Mouse (Mus musculus): Measurements from ENCODE around the gene Tmem33. TPM values are rescaled to one million over a fixed set of nuclear protein-coding genes. Genes with fewer than 3 reads are reported as not detected.

Tmem33 gene
- polyA plus RNA-seq, 1 experiment from 2014 or later = 67.5 TPM

GRCm38 (mm10) chr5:67223391-67224121, 36.8 kb upstream of the Tmem33 start:
- Histone ChIP-seq H3K9me3 (replicated peaks; ENCODE audit: control insufficient read depth, low read length, poor library complexity, severe bottlenecking) (no peaks in the 10 kb centered on the region), H3K4me1 (ENCODE audit: control insufficient read depth, insufficient read depth, low read length) (0 out of 2 replicates have a peak, but pooled peaks cover 2% of the 10 kb centered on the region), H3K27me3 (ENCODE audit: control insufficient read depth, insufficient read depth, low read depth, low read length) (peaks cover 73% of the 10 kb centered on the region), H3K4me2 (ENCODE audit: low read length) (no peak overlapping the region), H3K9ac (ENCODE audit: low read depth, low read length) (no peak overlapping the region), H3K4me3 (ENCODE audit: low read depth, low read length) (no peak overlapping the region), H3K27ac (ENCODE audit: low read length) (no peak overlapping the region), H3K36me3 (ENCODE audit: control insufficient read depth, insufficient read depth, low read length) (no peaks in the 10 kb centered on the region)
- 4% methylated on average over 15 of the region's 15 CpGs for WGBS
- no peak for ATAC-seq

- 0 out of 2 replicates have a peak, but pooled peaks cover 2% of the 10 kb centered on the region for H3K4me1 ChIP-seq (ENCODE audit: control insufficient read depth, insufficient read depth, low read length)
- no peak overlapping the region for H3K27ac ChIP-seq (ENCODE audit: low read length)
- H3K9ac ChIP-seq (ENCODE audit: low read depth, low read length) = no peak overlapping the region
- no peaks in the 10 kb centered on the region for H3K9me3 ChIP-seq (replicated peaks; ENCODE audit: control insufficient read depth, low read length, poor library complexity, severe bottlenecking)
- peaks cover 71% of the 10 kb centered on the region for H3K27me3 ChIP-seq (ENCODE audit: control insufficient read depth, insufficient read depth, low read depth, low read length)
- H3K36me3 ChIP-seq (ENCODE audit: control insufficient read depth, insufficient read depth, low read length) = no peaks in the 10 kb centered on the region
- H3K4me2 ChIP-seq (ENCODE audit: low read length) = no peak overlapping the region
- WGBS = 13% methylated on average over 6 of the region's 6 CpGs
- ATAC-seq = no peak
- H3K4me3 ChIP-seq (ENCODE audit: low read depth, low read length) = no peak overlapping the region
Observed at GRCm38 (mm10) chr5:67224122-67224502, 36.3 kb upstream of the Tmem33 start.

GRCm38 (mm10) chr5:67225758-67226157, 34.6 kb upstream of the Tmem33 start:
- Histone ChIP-seq H3K4me2 (ENCODE audit: low read length) (no peak overlapping the region), H3K36me3 (ENCODE audit: control insufficient read depth, insufficient read depth, low read length) (no peaks in the 10 kb centered on the region), H3K4me1 (ENCODE audit: control insufficient read depth, insufficient read depth, low read length) (0 out of 2 replicates have a peak, but pooled peaks cover 2% of the 10 kb centered on the region), H3K9me3 (replicated peaks; ENCODE audit: control insufficient read depth, low read length, poor library complexity, severe bottlenecking) (no peaks in the 10 kb centered on the region), H3K4me3 (ENCODE audit: low read depth, low read length) (no peak overlapping the region), H3K9ac (ENCODE audit: low read depth, low read length) (no peak overlapping the region), H3K27me3 (ENCODE audit: control insufficient read depth, insufficient read depth, low read depth, low read length) (peaks cover 67% of the 10 kb centered on the region), H3K27ac (ENCODE audit: low read length) (no peak overlapping the region)
- 45% methylated on average over 7 of the region's 7 CpGs for WGBS
- ATAC-seq = no peak

GRCm38 (mm10) chr5:67227261-67227660, 33.1 kb upstream of the Tmem33 start:
- WGBS = 7% methylated on average over 11 of the region's 11 CpGs
- H3K36me3 ChIP-seq (ENCODE audit: control insufficient read depth, insufficient read depth, low read length) = no peaks in the 10 kb centered on the region
- no peak for ATAC-seq
- peaks cover 60% of the 10 kb centered on the region for H3K27me3 ChIP-seq (ENCODE audit: control insufficient read depth, insufficient read depth, low read depth, low read length)
- H3K9me3 ChIP-seq (replicated peaks; ENCODE audit: control insufficient read depth, low read length, poor library complexity, severe bottlenecking) = no peaks in the 10 kb centered on the region
- no peak overlapping the region for H3K27ac ChIP-seq (ENCODE audit: low read length)
- no peak overlapping the region for H3K4me3 ChIP-seq (ENCODE audit: low read depth, low read length)
- no peak overlapping the region for H3K9ac ChIP-seq (ENCODE audit: low read depth, low read length)
- H3K4me1 ChIP-seq (ENCODE audit: control insufficient read depth, insufficient read depth, low read length) = 0 out of 2 replicates have a peak, but pooled peaks cover under 1% of the 10 kb centered on the region
- H3K4me2 ChIP-seq (ENCODE audit: low read length) = no peak overlapping the region

GRCm38 (mm10) chr5:67227682-67228444, 32.5 kb upstream of the Tmem33 start:
- WGBS = 3% methylated on average over 15 of the region's 15 CpGs
- ATAC-seq = no peak
- Histone ChIP-seq H3K27me3 (ENCODE audit: control insufficient read depth, insufficient read depth, low read depth, low read length) (peaks cover 63% of the 10 kb centered on the region), H3K27ac (ENCODE audit: low read length) (no peak overlapping the region), H3K9ac (ENCODE audit: low read depth, low read length) (no peak overlapping the region), H3K36me3 (ENCODE audit: control insufficient read depth, insufficient read depth, low read length) (no peaks in the 10 kb centered on the region), H3K9me3 (replicated peaks; ENCODE audit: control insufficient read depth, low read length, poor library complexity, severe bottlenecking) (no peaks in the 10 kb centered on the region), H3K4me2 (ENCODE audit: low read length) (no peak overlapping the region), H3K4me1 (ENCODE audit: control insufficient read depth, insufficient read depth, low read length) (no peaks in the 10 kb centered on the region), H3K4me3 (ENCODE audit: low read depth, low read length) (no peak overlapping the region)

GRCm38 (mm10) chr5:67234682-67235081, 25.7 kb upstream of the Tmem33 start:
- no peak overlapping the region for H3K4me2 ChIP-seq (ENCODE audit: low read length)
- H3K27ac ChIP-seq (ENCODE audit: low read length) = no peak overlapping the region
- no peaks in the 10 kb centered on the region for H3K4me1 ChIP-seq (ENCODE audit: control insufficient read depth, insufficient read depth, low read length)
- no peak overlapping the region for H3K4me3 ChIP-seq (ENCODE audit: low read depth, low read length)
- no peaks in the 10 kb centered on the region for H3K9me3 ChIP-seq (replicated peaks; ENCODE audit: control insufficient read depth, low read length, poor library complexity, severe bottlenecking)
- no peaks in the 10 kb centered on the region for H3K36me3 ChIP-seq (ENCODE audit: control insufficient read depth, insufficient read depth, low read length)
- no peak for ATAC-seq
- peaks cover 33% of the 10 kb centered on the region for H3K27me3 ChIP-seq (ENCODE audit: control insufficient read depth, insufficient read depth, low read depth, low read length)
- H3K9ac ChIP-seq (ENCODE audit: low read depth, low read length) = no peak overlapping the region
- WGBS = 49% methylated on average over 4 of the region's 4 CpGs

- Histone ChIP-seq H3K9ac (ENCODE audit: low read depth, low read length) (no peak overlapping the region), H3K4me2 (ENCODE audit: low read length) (no peak overlapping the region), H3K9me3 (replicated peaks; ENCODE audit: control insufficient read depth, low read length, poor library complexity, severe bottlenecking) (no peaks in the 10 kb centered on the region), H3K4me1 (ENCODE audit: control insufficient read depth, insufficient read depth, low read length) (no peaks in the 10 kb centered on the region), H3K27ac (ENCODE audit: low read length) (no peak overlapping the region), H3K36me3 (ENCODE audit: control insufficient read depth, insufficient read depth, low read length) (no peaks in the 10 kb centered on the region), H3K27me3 (ENCODE audit: control insufficient read depth, insufficient read depth, low read depth, low read length) (peaks cover 30% of the 10 kb centered on the region), H3K4me3 (ENCODE audit: low read depth, low read length) (no peak overlapping the region)
- 64% methylated on average over 3 of the region's 3 CpGs for WGBS
- ATAC-seq = no peak
Observed at GRCm38 (mm10) chr5:67235462-67235861, 24.9 kb upstream of the Tmem33 start.

- peaks cover 25% of the 10 kb centered on the region for H3K27me3 ChIP-seq (ENCODE audit: control insufficient read depth, insufficient read depth, low read depth, low read length)
- WGBS = 87% methylated on average over 3 of the region's 3 CpGs
- no peak overlapping the region for H3K4me2 ChIP-seq (ENCODE audit: low read length)
- H3K4me3 ChIP-seq (ENCODE audit: low read depth, low read length) = no peak overlapping the region
- no peak overlapping the region for H3K27ac ChIP-seq (ENCODE audit: low read length)
- no peaks in the 10 kb centered on the region for H3K4me1 ChIP-seq (ENCODE audit: control insufficient read depth, insufficient read depth, low read length)
- no peak overlapping the region for H3K9ac ChIP-seq (ENCODE audit: low read depth, low read length)
- no peaks in the 10 kb centered on the region for H3K36me3 ChIP-seq (ENCODE audit: control insufficient read depth, insufficient read depth, low read length)
- no peaks in the 10 kb centered on the region for H3K9me3 ChIP-seq (replicated peaks; ENCODE audit: control insufficient read depth, low read length, poor library complexity, severe bottlenecking)
- no peak for ATAC-seq
Observed at GRCm38 (mm10) chr5:67236601-67237000, 23.8 kb upstream of the Tmem33 start.

GRCm38 (mm10) chr5:67238303-67238702, 22.1 kb upstream of the Tmem33 start:
- Histone ChIP-seq H3K4me2 (ENCODE audit: low read length) (no peak overlapping the region), H3K4me1 (ENCODE audit: control insufficient read depth, insufficient read depth, low read length) (no peaks in the 10 kb centered on the region), H3K36me3 (ENCODE audit: control insufficient read depth, insufficient read depth, low read length) (no peaks in the 10 kb centered on the region), H3K27ac (ENCODE audit: low read length) (no peak overlapping the region), H3K9ac (ENCODE audit: low read depth, low read length) (no peak overlapping the region), H3K4me3 (ENCODE audit: low read depth, low read length) (no peak overlapping the region), H3K9me3 (replicated peaks; ENCODE audit: control insufficient read depth, low read length, poor library complexity, severe bottlenecking) (no peaks in the 10 kb centered on the region), H3K27me3 (ENCODE audit: control insufficient read depth, insufficient read depth, low read depth, low read length) (peaks cover 19% of the 10 kb centered on the region)
- WGBS = 5% methylated on average over 1 of the region's 1 CpGs
- ATAC-seq = no peak

Data from midbrain, embryonic 16.5 days (tissue).